Mouse (Mus musculus): Measurements from ENCODE around the gene Camkmt. TPM values are rescaled to one million over a fixed set of nuclear protein-coding genes. Genes with fewer than 3 reads are reported as not detected.

The Camkmt gene
- polyA plus RNA-seq, 1 experiment, result 4.8 TPM

DNA sequence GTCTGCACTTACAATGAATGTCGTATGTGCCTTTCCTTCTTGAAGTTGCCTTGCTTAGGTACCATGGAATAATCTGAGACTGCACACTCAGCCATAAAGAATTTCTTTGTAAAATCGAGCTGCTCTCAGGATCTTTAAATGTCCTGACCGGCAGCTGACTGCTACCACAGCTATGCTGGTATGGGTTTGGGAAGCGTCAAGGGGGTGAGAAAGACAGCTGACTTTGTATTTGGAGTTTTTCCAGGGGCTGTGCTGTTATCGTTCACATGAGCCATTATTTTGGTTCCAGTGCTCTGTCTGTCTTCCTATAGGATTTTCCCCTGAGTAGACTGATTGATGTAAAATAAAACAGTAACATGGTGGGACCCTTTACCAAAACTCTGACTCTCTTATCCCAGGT lies 158.6 kb downstream of the Camkmt start:
- TF ChIP-seq CTCF (IDR thresholded peaks at IDR 0.05; ENCODE audit: control insufficient read depth, insufficient read depth, insufficient replicate concordance, low read depth, low read length), result no peak
- TF ChIP-seq POLR2A (IDR thresholded peaks at IDR 0.05; ENCODE audit: control insufficient read depth, low read depth, low read length), result no peak
- no peaks in the 10 kb centered on the region for H3K36me3 ChIP-seq (ENCODE audit: control insufficient read depth, insufficient read depth, low read length)
- no peak overlapping the region for H3K27ac ChIP-seq (ENCODE audit: control insufficient read depth, insufficient read depth, low read depth, low read length)
- H3K27me3 ChIP-seq (ENCODE audit: control insufficient read depth, insufficient read depth, low read length), result no peaks in the 10 kb centered on the region
- no peaks in the 10 kb centered on the region for H3K4me1 ChIP-seq (ENCODE audit: control insufficient read depth, insufficient read depth, low read length)
- H3K4me3 ChIP-seq (ENCODE audit: control insufficient read depth, low read depth, low read length), result no peak overlapping the region

DNA sequence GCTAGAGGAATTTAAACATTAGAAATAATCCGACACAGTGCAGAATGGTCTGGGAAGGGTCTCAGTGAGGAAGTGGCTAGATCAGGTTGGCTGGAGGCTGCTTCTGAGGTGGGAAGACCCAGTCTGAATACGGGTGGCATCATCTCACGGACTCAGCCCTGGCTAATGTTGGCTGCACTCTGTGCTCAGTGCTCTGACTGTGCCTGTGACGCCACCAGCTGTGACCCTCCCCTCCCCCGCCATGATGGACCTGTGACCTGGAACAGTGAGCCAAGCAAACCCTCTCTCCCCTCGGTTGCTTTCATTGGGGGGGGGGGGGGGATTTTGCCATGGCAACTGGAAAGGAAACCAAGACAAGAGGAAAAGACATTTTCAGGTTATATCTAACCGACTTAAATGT lies 159.4 kb downstream of the Camkmt start:
- Histone ChIP-seq H3K27ac (ENCODE audit: control insufficient read depth, insufficient read depth, low read depth, low read length) (no peak overlapping the region), H3K27me3 (ENCODE audit: control insufficient read depth, insufficient read depth, low read length) (no peaks in the 10 kb centered on the region), H3K36me3 (ENCODE audit: control insufficient read depth, insufficient read depth, low read length) (no peaks in the 10 kb centered on the region), H3K4me3 (ENCODE audit: control insufficient read depth, low read depth, low read length) (no peak overlapping the region), H3K4me1 (ENCODE audit: control insufficient read depth, insufficient read depth, low read length) (no peaks in the 10 kb centered on the region)
- no peak for TF ChIP-seq CTCF (IDR thresholded peaks at IDR 0.05; ENCODE audit: control insufficient read depth, insufficient read depth, insufficient replicate concordance, low read depth, low read length)
- TF ChIP-seq POLR2A (IDR thresholded peaks at IDR 0.05; ENCODE audit: control insufficient read depth, low read depth, low read length), result no peak

DNA sequence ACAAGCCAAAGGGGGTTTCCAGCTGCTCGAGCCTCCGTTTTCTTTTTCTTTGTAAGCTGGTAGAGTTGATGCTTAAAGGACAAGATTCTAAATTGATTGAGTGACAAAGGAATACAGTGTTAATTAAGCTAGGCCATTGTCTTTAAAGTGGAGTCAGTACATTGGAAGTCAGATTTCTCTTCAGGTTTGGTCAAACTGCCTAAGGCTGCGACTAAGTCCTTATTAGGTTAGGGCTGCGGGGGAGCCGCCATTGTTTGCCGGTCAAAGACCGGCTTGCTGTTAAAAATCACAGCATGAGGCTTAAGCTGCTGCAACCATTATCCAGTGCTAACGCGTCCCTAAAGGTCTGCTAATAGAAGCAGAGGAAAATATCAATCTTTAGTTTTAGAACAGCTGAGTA lies 166.6 kb downstream of the Camkmt start:
- TF ChIP-seq POLR2A (IDR thresholded peaks at IDR 0.05; ENCODE audit: control insufficient read depth, low read depth, low read length) (no peak), CTCF (IDR thresholded peaks at IDR 0.05; ENCODE audit: control insufficient read depth, insufficient read depth, insufficient replicate concordance, low read depth, low read length) (no peak)
- H3K27me3 ChIP-seq (ENCODE audit: control insufficient read depth, insufficient read depth, low read length), result no peaks in the 10 kb centered on the region
- no peaks in the 10 kb centered on the region for H3K36me3 ChIP-seq (ENCODE audit: control insufficient read depth, insufficient read depth, low read length)
- no peak overlapping the region for H3K27ac ChIP-seq (ENCODE audit: control insufficient read depth, insufficient read depth, low read depth, low read length)
- no peaks in the 10 kb centered on the region for H3K4me1 ChIP-seq (ENCODE audit: control insufficient read depth, insufficient read depth, low read length)
- no peak overlapping the region for H3K4me3 ChIP-seq (ENCODE audit: control insufficient read depth, low read depth, low read length)

DNA sequence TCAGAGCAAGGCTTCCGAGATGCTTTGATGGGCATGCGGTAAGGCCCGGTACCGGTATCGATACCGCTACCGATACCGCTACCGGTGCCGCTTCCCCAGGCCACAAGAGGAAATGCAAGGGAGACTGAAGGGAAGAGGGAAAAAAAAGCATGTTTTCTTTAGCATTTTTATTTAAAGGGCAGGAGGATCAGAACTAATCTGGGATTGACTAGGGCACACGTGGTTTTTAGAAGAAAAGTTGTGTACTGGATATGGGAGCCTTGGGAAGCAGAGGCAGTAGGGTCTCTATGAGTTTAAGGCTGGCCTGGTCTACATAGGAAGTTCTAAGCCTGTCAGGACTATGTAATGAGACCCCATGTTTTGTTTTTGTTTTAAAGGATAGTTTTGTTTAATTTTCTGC lies 167.0 kb downstream of the Camkmt start:
- no peaks in the 10 kb centered on the region for H3K27me3 ChIP-seq (ENCODE audit: control insufficient read depth, insufficient read depth, low read length)
- TF ChIP-seq CTCF (IDR thresholded peaks at IDR 0.05; ENCODE audit: control insufficient read depth, insufficient read depth, insufficient replicate concordance, low read depth, low read length) (no peak), POLR2A (IDR thresholded peaks at IDR 0.05; ENCODE audit: control insufficient read depth, low read depth, low read length) (no peak)
- H3K27ac ChIP-seq (ENCODE audit: control insufficient read depth, insufficient read depth, low read depth, low read length), result no peak overlapping the region
- H3K4me3 ChIP-seq (ENCODE audit: control insufficient read depth, low read depth, low read length), result no peak overlapping the region
- H3K4me1 ChIP-seq (ENCODE audit: control insufficient read depth, insufficient read depth, low read length), result no peaks in the 10 kb centered on the region
- no peaks in the 10 kb centered on the region for H3K36me3 ChIP-seq (ENCODE audit: control insufficient read depth, insufficient read depth, low read length)

DNA sequence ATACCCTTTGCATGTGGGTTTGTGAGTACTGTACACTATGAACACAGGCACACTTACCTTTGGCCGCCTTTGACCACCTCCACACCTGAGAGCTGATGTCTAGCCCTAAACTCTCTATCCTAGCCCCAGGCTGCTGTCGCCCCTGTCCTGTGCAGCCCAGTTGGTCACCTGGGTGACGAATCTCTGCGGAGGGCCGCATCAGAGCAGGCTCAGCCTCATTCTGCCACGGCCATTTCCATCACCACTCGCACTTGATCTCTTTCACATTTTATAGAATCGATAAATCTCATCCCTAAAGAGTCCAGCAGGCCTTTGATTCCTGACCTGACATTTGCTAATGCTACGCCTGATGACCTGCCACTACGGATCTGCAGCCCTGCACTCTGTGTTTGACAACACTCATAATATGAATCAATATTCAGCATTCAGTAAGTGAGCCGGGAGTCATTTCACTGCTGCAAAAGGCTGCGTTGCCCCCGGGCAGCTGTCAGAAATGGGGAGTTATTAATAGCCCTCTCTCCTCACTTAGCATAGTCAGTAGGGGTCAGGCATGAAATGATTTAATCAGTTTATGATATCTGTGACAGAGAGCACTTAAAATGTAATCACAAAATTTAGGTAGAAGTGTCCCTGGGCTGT lies 168.5 kb downstream of the Camkmt start:
- no peak for TF ChIP-seq POLR2A (IDR thresholded peaks at IDR 0.05; ENCODE audit: control insufficient read depth, low read depth, low read length)
- TF ChIP-seq CTCF (IDR thresholded peaks at IDR 0.05; ENCODE audit: control insufficient read depth, insufficient read depth, insufficient replicate concordance, low read depth, low read length), result no peak
- no peaks in the 10 kb centered on the region for H3K27me3 ChIP-seq (ENCODE audit: control insufficient read depth, insufficient read depth, low read length)
- no peak overlapping the region for H3K4me3 ChIP-seq (ENCODE audit: control insufficient read depth, low read depth, low read length)
- no peaks in the 10 kb centered on the region for H3K36me3 ChIP-seq (ENCODE audit: control insufficient read depth, insufficient read depth, low read length)
- H3K4me1 ChIP-seq (ENCODE audit: control insufficient read depth, insufficient read depth, low read length), result no peaks in the 10 kb centered on the region
- H3K27ac ChIP-seq (ENCODE audit: control insufficient read depth, insufficient read depth, low read depth, low read length), result no peak overlapping the region

DNA sequence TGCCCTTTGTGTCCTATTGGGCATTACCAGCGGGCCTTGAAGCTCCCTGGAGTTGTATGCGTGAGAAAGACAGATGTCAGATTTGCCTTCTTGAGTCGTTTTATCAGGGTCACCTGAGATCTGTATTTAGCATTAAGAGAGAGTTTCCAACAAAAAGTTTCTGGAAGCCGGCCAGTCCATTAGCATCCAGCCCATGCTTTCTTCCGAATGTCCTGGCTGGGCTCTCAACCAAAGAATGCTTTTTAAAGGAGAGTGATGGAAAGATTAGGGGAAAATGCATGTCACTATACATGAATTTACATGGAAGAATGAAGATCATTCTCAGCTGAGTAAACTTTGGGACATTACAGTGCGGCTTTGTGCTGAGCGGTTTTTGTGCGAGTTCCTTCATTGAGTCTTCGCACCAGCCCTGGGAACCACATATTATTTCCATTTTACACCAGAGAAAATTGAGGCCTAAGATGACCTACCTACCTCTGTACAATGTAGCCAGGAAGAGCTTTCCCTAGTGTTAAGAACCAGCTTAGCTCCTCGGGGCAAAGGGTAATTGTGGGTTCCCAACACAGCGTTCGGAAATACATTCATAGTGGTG lies 176.6 kb downstream of the Camkmt start:
- TF ChIP-seq POLR2A (IDR thresholded peaks at IDR 0.05; ENCODE audit: control insufficient read depth, low read depth, low read length), result no peak
- no peak for TF ChIP-seq CTCF (IDR thresholded peaks at IDR 0.05; ENCODE audit: control insufficient read depth, insufficient read depth, insufficient replicate concordance, low read depth, low read length)
- no peak overlapping the region for H3K27ac ChIP-seq (ENCODE audit: control insufficient read depth, insufficient read depth, low read depth, low read length)
- no peak overlapping the region for H3K4me3 ChIP-seq (ENCODE audit: control insufficient read depth, low read depth, low read length)
- H3K27me3 ChIP-seq (ENCODE audit: control insufficient read depth, insufficient read depth, low read length), result no peaks in the 10 kb centered on the region
- no peaks in the 10 kb centered on the region for H3K36me3 ChIP-seq (ENCODE audit: control insufficient read depth, insufficient read depth, low read length)
- no peaks in the 10 kb centered on the region for H3K4me1 ChIP-seq (ENCODE audit: control insufficient read depth, insufficient read depth, low read length)

DNA sequence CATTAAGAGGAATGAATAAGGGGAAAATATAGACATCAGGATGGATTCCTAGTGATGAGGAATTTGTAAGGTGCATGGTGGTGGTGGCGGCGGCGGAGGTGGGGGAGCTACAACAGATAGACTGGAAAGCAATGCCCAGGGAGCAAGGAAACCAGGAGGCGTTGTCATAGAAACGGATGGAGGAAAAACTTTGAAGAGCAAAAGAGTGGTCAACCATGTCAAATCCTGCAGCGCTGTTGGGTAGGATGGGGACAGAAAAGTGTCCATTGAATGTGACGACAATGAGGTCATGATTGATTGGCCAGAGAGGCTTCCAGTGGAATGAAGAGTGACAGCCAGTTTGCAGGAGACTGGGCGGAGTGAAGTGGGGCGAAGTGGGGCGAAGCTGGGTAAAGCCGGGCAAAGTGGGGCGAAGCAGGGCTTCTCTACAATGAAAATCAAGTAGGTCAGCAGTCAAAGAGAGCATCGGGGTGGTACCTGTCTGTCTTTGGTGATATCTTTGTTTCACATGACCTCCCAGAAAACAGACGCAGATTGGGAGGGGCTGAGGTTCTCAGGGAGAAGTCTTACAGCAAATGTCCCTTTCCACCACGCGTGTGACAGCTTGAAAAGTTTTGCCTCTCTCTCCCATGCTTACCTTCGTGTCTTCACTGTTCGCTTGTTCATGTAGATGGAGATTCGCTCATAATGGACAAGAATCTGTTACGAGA lies 181.3 kb downstream of the Camkmt start:
- H3K36me3 ChIP-seq (ENCODE audit: control insufficient read depth, insufficient read depth, low read length), result no peaks in the 10 kb centered on the region
- TF ChIP-seq POLR2A (IDR thresholded peaks at IDR 0.05; ENCODE audit: control insufficient read depth, low read depth, low read length) (no peak), CTCF (IDR thresholded peaks at IDR 0.05; ENCODE audit: control insufficient read depth, insufficient read depth, insufficient replicate concordance, low read depth, low read length) (no peak)
- H3K27ac ChIP-seq (ENCODE audit: control insufficient read depth, insufficient read depth, low read depth, low read length), result no peak overlapping the region
- H3K27me3 ChIP-seq (ENCODE audit: control insufficient read depth, insufficient read depth, low read length), result no peaks in the 10 kb centered on the region
- no peaks in the 10 kb centered on the region for H3K4me1 ChIP-seq (ENCODE audit: control insufficient read depth, insufficient read depth, low read length)
- H3K4me3 ChIP-seq (ENCODE audit: control insufficient read depth, low read depth, low read length), result no peak overlapping the region
